Mouse (Mus musculus): Measurements from ENCODE around the gene Irx2.

GRCm38 (mm10) chr13:72631373-72632021 lies 2.9 kb downstream of the Irx2 start:
- TF ChIP-seq GATA1 (IDR thresholded peaks at IDR 0.05; ENCODE audit: borderline replicate concordance, low read length) (no peak), FLI1 (IDR thresholded peaks at IDR 0.05; ENCODE audit: low read length) (no peak)
